Mouse (Mus musculus): ENCODE data around the gene Irf2bpl.

DNA sequence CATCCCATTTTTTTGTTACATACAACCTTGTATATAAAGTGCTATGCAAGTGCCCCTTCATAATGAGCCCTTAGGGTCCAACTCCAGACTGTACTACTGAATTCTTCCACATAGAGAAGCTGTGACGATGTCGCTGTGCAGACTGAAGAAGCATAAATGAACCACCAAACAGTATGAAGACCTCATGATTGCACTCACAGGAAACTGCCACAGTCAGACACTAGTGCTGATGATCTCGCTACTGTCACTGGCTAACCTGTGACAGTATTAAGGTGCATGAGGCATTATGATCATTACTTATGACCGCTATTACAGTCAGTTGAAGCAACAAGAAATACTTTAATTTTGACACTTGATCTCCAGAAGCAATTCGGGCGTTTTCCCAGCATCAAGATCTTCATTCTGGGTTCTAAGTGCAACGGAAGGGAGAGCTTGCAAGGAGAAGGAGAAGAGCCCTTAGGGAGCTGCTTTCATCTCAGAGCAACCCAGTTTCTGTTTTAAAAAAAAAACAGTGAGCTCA is 1.9 kb upstream of the Irf2bpl start:
- no peak for TF ChIP-seq POLR2A (IDR thresholded peaks at IDR 0.05; ENCODE audit: insufficient read depth, low read depth, low read length)
- no peak for TF ChIP-seq CTCF (IDR thresholded peaks at IDR 0.05)
